Mouse (Mus musculus) embryonic facial prominence, embryonic 14.5 days (tissue): ENCODE measurements around the gene Palm2. TPM values are rescaled to one million over a fixed set of nuclear protein-coding genes. Genes with fewer than 3 reads are reported as not detected.

Source experiments
- ATAC-seq: fragments of 200-750 bp; cut with Nextera tagmentation; 2 replicates; pipeline ENCODE4 v1.8.0; 2017; ENCODE audit warnings: low read depth, moderate number of reproducible peaks, moderate TSS enrichment
- DNase-seq: peaks from one replicate; pipeline ENCODE4 v3.0.0-alpha.2; 2015; ENCODE audit warnings: low spot score
- H3K27ac ChIP-seq: fragments of 300-500 bp; sonication (generic); replicated peaks from 2 replicates; pipeline ENCODE4 v1.5.1; 2014; ENCODE audit warnings: low read depth, mild to moderate bottlenecking, low read length, moderate library complexity
- H3K27me3 ChIP-seq: fragments of 300-500 bp; sonication (generic); replicated peaks from 2 replicates; pipeline ENCODE4 v1.6.1; 2014; ENCODE audit warnings: low read length; ENCODE audit not compliant: control insufficient read depth, insufficient read depth
- H3K36me3 ChIP-seq: fragments of 300-500 bp; sonication (generic); 2 replicates; pipeline ENCODE4 v1.6.1; 2014; ENCODE audit warnings: low read length, mixed read lengths; ENCODE audit not compliant: control insufficient read depth, insufficient read depth
- H3K4me1 ChIP-seq: fragments of 300-500 bp; sonication (generic); 2 replicates; pipeline ENCODE4 v1.6.1; 2014; ENCODE audit warnings: antibody characterized with exemption, low read length; ENCODE audit not compliant: control insufficient read depth, insufficient read depth
- H3K4me2 ChIP-seq: fragments of 300-500 bp; sonication (generic); 2 replicates; pipeline ENCODE4 v1.6.1; 2014; ENCODE audit warnings: low read depth, mild to moderate bottlenecking, low read length, moderate library complexity, mixed read lengths
- H3K4me3 ChIP-seq: fragments of 300-500 bp; sonication (generic); 2 replicates; pipeline ENCODE4 v1.5.1; 2014; ENCODE audit warnings: low read depth, mild to moderate bottlenecking, low read length
- H3K9ac ChIP-seq: fragments of 300-500 bp; sonication (generic); 2 replicates; pipeline ENCODE4 v1.6.1; 2014; ENCODE audit warnings: low read depth, mild to moderate bottlenecking, low read length, moderate library complexity, mixed read lengths
- H3K9me3 ChIP-seq: fragments of 300-500 bp; sonication (generic); 2 replicates; pipeline ENCODE4 v1.6.1; 2016; ENCODE audit warnings: low read length; ENCODE audit not compliant: control insufficient read depth
- WGBS: fragments of 180-500 bp; shearing (Covaris S2); extraction: QIAGEN DNeasy Blood & Tissue Kit; methylation state at CpG from one replicate; pipeline ENCODE4 v1.1.7; 2014; 5-methylcytosine and 5-hydroxymethylcytosine counted together
- polyA plus RNA-seq: library from polyadenylated mRNA; unstranded; fragments of >200 nt; fragmentation: Nextera tagmentation; extraction: Ambion mirVana; gene quantifications from 2 replicates; pipeline ENCODE4 v1.2.1, GENCODE M21; 2014

Gene Palm2
- polyA plus RNA-seq, 1 experiment from 2014 or later, result 7.6 TPM

DNA sequence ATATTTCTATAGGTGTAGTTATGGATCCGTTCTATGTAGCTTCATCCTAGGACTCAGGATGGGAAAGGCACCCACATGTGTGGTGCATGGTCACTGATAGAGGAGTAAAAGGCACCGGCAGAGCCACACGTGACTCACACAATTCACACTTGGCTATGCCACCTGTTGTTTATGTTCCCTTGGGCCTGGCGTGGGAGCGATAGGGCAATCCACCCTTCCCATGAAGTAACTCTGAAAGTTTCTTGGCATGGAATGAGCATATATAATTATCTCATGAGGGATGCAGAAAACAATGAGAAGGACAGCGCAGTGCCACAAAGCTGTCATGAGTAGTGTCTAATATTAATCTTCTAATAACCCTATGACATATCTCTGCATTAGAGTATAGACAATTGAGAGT lies 296.0 kb downstream of the Palm2 start:
- Histone ChIP-seq H3K9me3 (no peaks in the 10 kb centered on the region), H3K36me3 (no peaks in the 10 kb centered on the region), H3K27me3 (no peaks in the 10 kb centered on the region), H3K4me1 (0 out of 2 replicates have a peak, but pooled peaks cover 3% of the 10 kb centered on the region), H3K4me2 (no peak overlapping the region), H3K27ac (no peak overlapping the region), H3K9ac (no peak overlapping the region), H3K4me3 (no peak overlapping the region)
- 85% methylated on average over 6 of the region's 6 CpGs for WGBS
- no peak for ATAC-seq
- DNase-seq, result no peak

DNA sequence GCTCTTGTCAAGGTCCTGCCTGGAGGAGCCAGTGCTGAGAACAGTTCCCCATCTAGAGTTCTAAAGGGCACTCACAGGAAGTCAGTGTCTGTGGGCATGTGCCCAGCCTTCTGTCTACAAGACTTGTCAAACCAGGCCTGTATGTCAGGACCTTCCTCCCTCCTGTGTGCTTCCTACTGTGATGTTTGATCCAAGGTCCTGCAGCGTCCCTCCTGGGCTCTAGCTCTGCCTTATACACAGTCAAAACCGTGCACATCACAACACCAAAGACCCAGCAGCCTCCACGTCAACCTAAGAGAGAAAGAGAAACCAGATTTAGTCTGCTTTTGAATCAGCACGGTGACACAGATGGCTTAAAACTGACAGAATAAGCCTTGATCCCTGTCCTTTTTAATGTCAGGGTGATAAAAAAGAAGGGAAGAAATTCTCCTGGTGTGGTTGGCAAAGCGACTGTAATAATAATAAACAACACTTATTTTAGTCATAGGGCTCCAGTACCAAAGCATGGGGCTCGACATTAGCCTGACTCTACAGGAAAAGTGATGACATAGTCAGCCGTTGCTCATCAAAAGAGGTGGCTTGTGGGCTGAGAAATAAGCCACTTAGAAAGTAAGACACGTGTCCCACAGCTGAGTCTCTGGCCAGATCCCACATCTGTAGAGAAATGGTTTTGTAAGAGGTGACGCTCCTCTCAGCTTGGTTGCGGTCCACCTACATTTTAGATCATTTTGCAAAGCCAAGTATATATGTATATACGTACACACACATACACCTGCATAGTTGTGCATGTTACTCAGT lies 297.0 kb downstream of the Palm2 start:
- H3K4me3 ChIP-seq, result no peak overlapping the region
- H3K4me2 ChIP-seq, result no peak overlapping the region
- no peak overlapping the region for H3K27ac ChIP-seq
- no peaks in the 10 kb centered on the region for H3K9me3 ChIP-seq
- H3K27me3 ChIP-seq, result no peaks in the 10 kb centered on the region
- 78% methylated on average over 11 of the region's 11 CpGs for WGBS
- 0 out of 2 replicates have a peak, but pooled peaks cover 3% of the 10 kb centered on the region for H3K4me1 ChIP-seq
- no peaks in the 10 kb centered on the region for H3K36me3 ChIP-seq
- no peak overlapping the region for H3K9ac ChIP-seq
- DNase-seq (no peak), ATAC-seq (no peak)

DNA sequence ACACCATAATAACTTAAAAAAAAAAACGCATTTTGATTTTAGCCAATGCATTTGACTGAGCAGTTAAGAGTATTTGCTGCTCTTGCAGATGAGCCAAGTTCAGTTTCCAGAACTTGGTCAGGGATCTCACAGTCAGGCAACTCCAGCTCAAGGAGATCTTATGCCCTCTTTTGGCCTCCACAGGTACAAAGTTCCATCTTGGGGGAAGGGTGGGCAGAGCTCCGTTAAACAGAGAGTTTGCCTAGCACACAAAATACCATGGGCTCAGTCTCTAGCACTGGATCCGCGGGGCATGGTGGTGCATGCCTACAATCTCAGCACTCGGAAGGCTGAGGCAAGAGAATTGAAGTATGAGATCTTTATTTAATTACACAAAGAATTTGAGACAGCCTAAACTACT lies 298.3 kb downstream of the Palm2 start:
- WGBS, result 79% methylated on average over 5 of the region's 5 CpGs
- Histone ChIP-seq H3K4me2 (no peak overlapping the region), H3K36me3 (no peaks in the 10 kb centered on the region), H3K27me3 (no peaks in the 10 kb centered on the region), H3K27ac (no peak overlapping the region), H3K4me3 (no peak overlapping the region), H3K4me1 (0 out of 2 replicates have a peak, but pooled peaks cover 3% of the 10 kb centered on the region), H3K9ac (no peak overlapping the region), H3K9me3 (no peaks in the 10 kb centered on the region)
- ATAC-seq (no peak), DNase-seq (no peak)

DNA sequence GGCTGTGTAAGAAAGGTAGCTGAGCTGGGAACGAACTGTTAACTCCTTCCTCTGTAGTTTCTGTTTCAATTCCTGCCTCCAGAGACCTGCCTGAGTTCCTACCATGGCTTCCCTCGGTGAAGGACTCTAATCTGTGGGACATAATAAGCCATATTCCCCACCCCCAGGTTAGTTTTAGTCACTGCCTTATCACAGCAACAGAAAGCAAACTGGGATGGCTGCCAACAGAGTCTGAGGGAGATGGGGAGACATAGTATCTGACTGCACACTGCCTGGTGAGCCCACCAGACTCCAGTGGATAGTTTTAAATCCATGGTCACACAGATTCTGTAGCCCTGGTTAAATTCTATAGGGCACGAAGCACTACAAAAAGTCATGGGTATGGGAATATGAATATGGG lies 299.4 kb downstream of the Palm2 start:
- no peaks in the 10 kb centered on the region for H3K27me3 ChIP-seq
- no peak overlapping the region for H3K4me3 ChIP-seq
- H3K4me1 ChIP-seq, result 0 out of 2 replicates have a peak, but pooled peaks cover 3% of the 10 kb centered on the region
- no peak overlapping the region for H3K9ac ChIP-seq
- H3K27ac ChIP-seq, result no peak overlapping the region
- H3K36me3 ChIP-seq, result no peaks in the 10 kb centered on the region
- no peaks in the 10 kb centered on the region for H3K9me3 ChIP-seq
- ATAC-seq (no peak), DNase-seq (no peak)
- no peak overlapping the region for H3K4me2 ChIP-seq
- WGBS, result 73% methylated on average over 3 of the region's 3 CpGs

DNA sequence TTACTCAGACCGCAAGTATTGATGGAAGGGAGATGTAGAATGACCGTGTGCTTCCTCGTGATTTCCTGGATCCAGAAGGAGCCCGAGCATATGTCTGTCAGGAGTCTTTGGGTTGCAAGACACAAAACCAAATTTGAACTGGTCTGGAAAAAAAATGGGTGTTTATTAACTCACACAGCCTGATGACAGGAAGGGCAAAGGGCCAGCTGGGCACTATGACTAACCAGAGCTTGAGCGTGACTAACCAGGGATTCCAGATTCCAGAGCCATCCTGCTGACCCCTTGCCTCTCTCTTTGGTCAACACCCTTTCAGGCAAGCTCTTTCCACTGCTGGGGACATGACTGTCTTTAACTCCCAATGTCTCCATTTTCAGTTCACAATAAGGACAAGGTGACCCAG lies 301.4 kb downstream of the Palm2 start:
- Histone ChIP-seq H3K9me3 (no peaks in the 10 kb centered on the region), H3K4me2 (no peak overlapping the region), H3K27me3 (no peaks in the 10 kb centered on the region), H3K36me3 (no peaks in the 10 kb centered on the region), H3K4me3 (no peak overlapping the region), H3K4me1 (0 out of 2 replicates have a peak, but pooled peaks cover 3% of the 10 kb centered on the region), H3K27ac (no peak overlapping the region), H3K9ac (no peak overlapping the region)
- ATAC-seq (no peak), DNase-seq (no peak)
- 75% methylated on average over 5 of the region's 5 CpGs for WGBS

DNA sequence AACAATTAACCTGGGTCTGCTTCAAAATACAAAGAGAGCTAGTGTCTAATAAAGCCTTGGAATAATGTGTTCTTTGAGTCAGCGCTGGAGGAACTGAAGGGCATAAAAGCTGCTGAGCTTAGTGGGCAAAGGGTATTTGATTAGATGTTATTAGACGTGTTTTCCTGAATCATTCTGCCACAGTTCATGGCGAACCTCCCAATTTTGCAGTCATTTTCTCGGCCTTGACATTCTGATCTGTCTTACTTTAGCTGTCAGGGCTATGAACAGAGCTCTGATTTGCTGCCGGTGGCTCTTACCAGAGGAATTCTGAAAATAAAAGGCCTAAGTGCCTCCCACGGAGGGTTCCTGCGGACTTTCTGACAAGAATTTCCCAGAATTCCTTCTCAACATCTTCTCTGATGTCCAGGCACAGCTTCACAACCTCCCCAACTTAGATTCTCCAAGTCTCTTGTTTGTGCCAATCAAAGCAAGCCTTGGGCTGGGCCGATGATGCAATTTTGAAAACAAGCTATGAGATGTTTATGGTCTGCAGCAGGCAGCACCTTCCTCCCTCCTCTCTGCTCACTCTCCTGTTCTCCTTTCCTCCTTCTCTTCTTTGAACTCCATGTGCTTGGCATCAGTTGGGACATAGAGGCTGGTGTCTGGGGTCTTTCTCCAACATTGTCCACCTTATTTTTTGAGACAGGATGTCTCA lies 305.0 kb downstream of the Palm2 start:
- Histone ChIP-seq H3K27ac (no peak overlapping the region), H3K36me3 (no peaks in the 10 kb centered on the region), H3K4me1 (no peaks in the 10 kb centered on the region; the same call in 1 of the 2 replicates), H3K9me3 (no peaks in the 10 kb centered on the region), H3K9ac (no peak overlapping the region), H3K4me3 (no peak overlapping the region), H3K4me2 (no peak overlapping the region), H3K27me3 (no peaks in the 10 kb centered on the region)
- WGBS, result 28% methylated on average over 8 of the region's 8 CpGs
- no peak for ATAC-seq
- peak; percentile 14 for DNase-seq

DNA sequence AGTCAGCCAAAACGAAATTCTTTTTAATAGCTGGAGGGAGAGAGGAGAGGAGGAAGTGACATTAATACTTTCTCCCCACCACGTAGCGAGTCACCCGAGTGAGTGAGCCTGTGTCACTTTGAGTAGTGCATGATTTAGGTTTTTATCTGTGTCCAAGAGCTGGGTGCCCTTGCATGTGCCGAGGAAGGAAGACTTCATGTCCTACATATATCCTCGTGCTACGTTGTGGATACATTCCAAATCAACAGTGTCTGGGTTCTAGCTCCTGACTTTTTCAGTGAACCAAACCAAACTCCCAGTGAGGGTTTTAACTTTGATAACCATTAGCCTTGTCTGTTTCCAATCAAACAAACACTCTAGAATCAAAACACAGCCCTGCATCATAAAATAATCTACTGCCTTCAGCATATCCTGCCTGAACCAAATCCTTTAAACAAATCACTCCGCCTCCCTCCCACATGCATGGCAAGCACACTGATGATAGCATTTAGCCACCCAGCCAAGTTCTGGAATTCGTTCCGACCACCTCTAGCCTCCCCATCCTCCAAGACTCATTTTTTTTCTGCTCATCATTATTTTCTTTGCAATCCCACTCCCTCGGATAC lies 309.4 kb downstream of the Palm2 start:
- no peaks in the 10 kb centered on the region for H3K9me3 ChIP-seq
- no peaks in the 10 kb centered on the region for H3K36me3 ChIP-seq
- H3K4me1 ChIP-seq, result no peaks in the 10 kb centered on the region; the same call in 1 of the 2 replicates
- H3K27ac ChIP-seq, result no peak overlapping the region
- WGBS, result 55% methylated on average over 11 of the region's 11 CpGs
- no peak overlapping the region for H3K9ac ChIP-seq
- no peak overlapping the region for H3K4me3 ChIP-seq
- ATAC-seq, result no peak
- no peak overlapping the region for H3K4me2 ChIP-seq
- peak; percentile 53 for DNase-seq
- no peaks in the 10 kb centered on the region for H3K27me3 ChIP-seq

DNA sequence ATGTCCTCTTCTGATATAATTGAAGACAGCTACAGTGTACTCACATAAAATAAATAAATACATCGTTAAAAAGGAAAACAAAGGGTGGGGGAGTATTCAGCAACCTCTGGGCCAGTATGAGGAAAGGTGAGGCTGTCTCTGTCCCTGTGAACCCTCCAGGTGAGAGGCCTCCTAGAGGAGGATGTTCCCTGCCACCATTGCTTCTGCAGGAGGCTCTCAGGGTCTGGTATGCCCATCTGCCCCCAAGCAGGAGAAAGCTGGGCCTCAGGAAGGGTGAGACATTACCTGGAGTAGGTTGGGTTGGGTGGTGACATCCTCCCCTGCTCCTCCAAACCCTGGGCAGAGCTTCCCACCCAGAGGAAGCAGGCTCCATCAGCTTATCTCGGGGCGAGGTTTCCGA lies 316.6 kb downstream of the Palm2 start:
- no peaks in the 10 kb centered on the region for H3K4me1 ChIP-seq
- 75% methylated on average over 4 of the region's 4 CpGs for WGBS
- DNase-seq, result no peak
- no peak for ATAC-seq
- no peak overlapping the region for H3K27ac ChIP-seq
- no peak overlapping the region for H3K4me2 ChIP-seq
- H3K4me3 ChIP-seq, result no peak overlapping the region
- H3K27me3 ChIP-seq, result no peaks in the 10 kb centered on the region
- no peaks in the 10 kb centered on the region for H3K36me3 ChIP-seq
- H3K9ac ChIP-seq, result no peak overlapping the region
- no peaks in the 10 kb centered on the region for H3K9me3 ChIP-seq
